Mouse (Mus musculus): ENCODE data around the gene Mcu. TPM values are rescaled to one million over a fixed set of nuclear protein-coding genes. Genes with fewer than 3 reads are reported as not detected.
A peak's percentile ranks its signal among the peaks of the same experiment; 100 is the strongest.

Mcu gene
- polyA plus RNA-seq, 1 experiment = 16.7 TPM

DNA sequence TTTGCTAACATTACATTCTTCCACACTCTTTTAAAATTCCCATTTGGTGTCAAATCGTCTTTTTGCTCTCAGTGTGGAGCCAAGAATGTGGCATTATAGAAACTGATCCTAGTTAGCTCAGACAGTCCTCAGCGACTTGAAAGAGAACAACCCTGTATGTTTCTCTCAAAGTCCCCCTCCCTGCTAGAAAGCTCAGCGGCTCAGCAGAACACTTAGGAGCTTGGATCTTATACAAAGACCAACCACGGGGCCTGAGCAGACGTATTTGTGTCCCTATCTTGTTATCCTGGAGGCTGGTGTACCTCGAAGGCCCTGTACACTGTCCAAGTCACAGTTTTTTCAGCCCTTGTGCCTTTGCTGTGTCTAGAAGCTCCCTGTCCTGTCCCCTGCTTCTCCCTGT, 176.3 kb downstream of the Mcu start:
- Histone ChIP-seq H3K27me3 (ENCODE audit: control insufficient read depth, insufficient read depth, low read length) (no peaks in the 10 kb centered on the region), H3K36me3 (ENCODE audit: control insufficient read depth, insufficient read depth, low read length) (no peaks in the 10 kb centered on the region), H3K4me1 (ENCODE audit: control insufficient read depth, insufficient read depth, low read length) (peaks cover 7% of the 10 kb centered on the region), H3K27ac (ENCODE audit: control insufficient read depth, insufficient read depth, low read depth, low read length) (no peak overlapping the region; the same call in 1 of the 2 replicates), H3K4me3 (ENCODE audit: control insufficient read depth, low read depth, low read length) (no peak overlapping the region)
- TF ChIP-seq CTCF (IDR thresholded peaks at IDR 0.05; ENCODE audit: control insufficient read depth, insufficient read depth, insufficient replicate concordance, low read depth, low read length) = no peak
- TF ChIP-seq POLR2A (IDR thresholded peaks at IDR 0.05; ENCODE audit: control insufficient read depth, low read depth, low read length) = no peak

- Histone ChIP-seq H3K27me3 (ENCODE audit: control insufficient read depth, insufficient read depth, low read length) (no peaks in the 10 kb centered on the region), H3K4me3 (ENCODE audit: control insufficient read depth, low read depth, low read length) (no peak overlapping the region), H3K4me1 (ENCODE audit: control insufficient read depth, insufficient read depth, low read length) (peaks cover 5% of the 10 kb centered on the region), H3K27ac (ENCODE audit: control insufficient read depth, insufficient read depth, low read depth, low read length) (no peak overlapping the region), H3K36me3 (ENCODE audit: control insufficient read depth, insufficient read depth, low read length) (no peaks in the 10 kb centered on the region)
- TF ChIP-seq CTCF (IDR thresholded peaks at IDR 0.05; ENCODE audit: control insufficient read depth, insufficient read depth, insufficient replicate concordance, low read depth, low read length) (no peak), POLR2A (IDR thresholded peaks at IDR 0.05; ENCODE audit: control insufficient read depth, low read depth, low read length) (no peak)
These were observed 177.0 kb downstream of the Mcu start for GRCm38 (mm10) chr10:59439508-59439931.

DNA sequence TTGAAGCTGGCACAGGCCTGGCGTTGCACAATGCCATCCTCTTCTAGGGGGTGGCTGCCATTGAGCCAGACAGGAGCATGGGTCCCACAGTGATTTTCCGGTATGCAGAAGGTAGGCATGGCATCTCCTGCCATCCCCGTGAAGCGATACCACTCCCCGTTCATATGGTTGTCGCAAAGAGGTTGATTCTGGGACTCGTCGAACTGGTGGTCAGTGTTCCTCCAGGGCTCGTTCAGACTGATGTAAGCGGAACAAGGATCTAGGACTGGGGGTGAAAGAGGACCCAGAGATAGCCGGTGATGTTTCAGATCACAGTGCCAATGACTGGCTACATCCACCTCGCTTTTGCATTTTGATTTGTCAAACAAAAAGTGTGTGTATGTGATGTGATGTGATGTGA, 177.8 kb downstream of the Mcu start:
- Histone ChIP-seq H3K4me3 (ENCODE audit: control insufficient read depth, low read depth, low read length) (no peak overlapping the region), H3K27me3 (ENCODE audit: control insufficient read depth, insufficient read depth, low read length) (no peaks in the 10 kb centered on the region), H3K4me1 (ENCODE audit: control insufficient read depth, insufficient read depth, low read length) (peaks cover 5% of the 10 kb centered on the region), H3K27ac (ENCODE audit: control insufficient read depth, insufficient read depth, low read depth, low read length) (no peak overlapping the region), H3K36me3 (ENCODE audit: control insufficient read depth, insufficient read depth, low read length) (no peaks in the 10 kb centered on the region)
- no peak for TF ChIP-seq POLR2A (IDR thresholded peaks at IDR 0.05; ENCODE audit: control insufficient read depth, low read depth, low read length)
- TF ChIP-seq CTCF (IDR thresholded peaks at IDR 0.05; ENCODE audit: control insufficient read depth, insufficient read depth, insufficient replicate concordance, low read depth, low read length) = no peak

- peaks cover 5% of the 10 kb centered on the region for H3K4me1 ChIP-seq (ENCODE audit: control insufficient read depth, insufficient read depth, low read length)
- no peaks in the 10 kb centered on the region for H3K27me3 ChIP-seq (ENCODE audit: control insufficient read depth, insufficient read depth, low read length)
- TF ChIP-seq POLR2A (IDR thresholded peaks at IDR 0.05; ENCODE audit: control insufficient read depth, low read depth, low read length) = no peak
- no peak for TF ChIP-seq CTCF (IDR thresholded peaks at IDR 0.05; ENCODE audit: control insufficient read depth, insufficient read depth, insufficient replicate concordance, low read depth, low read length)
- H3K27ac ChIP-seq (ENCODE audit: control insufficient read depth, insufficient read depth, low read depth, low read length) = no peak overlapping the region
- no peaks in the 10 kb centered on the region for H3K36me3 ChIP-seq (ENCODE audit: control insufficient read depth, insufficient read depth, low read length)
- H3K4me3 ChIP-seq (ENCODE audit: control insufficient read depth, low read depth, low read length) = peak overlapping the region; percentile 24
These were observed 180.7 kb downstream of the Mcu start for GRCm38 (mm10) chr10:59435746-59436145.

GRCm38 (mm10) chr10:59430701-59431218, 185.7 kb downstream of the Mcu start:
- Histone ChIP-seq H3K27ac (ENCODE audit: control insufficient read depth, insufficient read depth, low read depth, low read length) (no peak overlapping the region), H3K4me1 (ENCODE audit: control insufficient read depth, insufficient read depth, low read length) (peaks cover 5% of the 10 kb centered on the region), H3K4me3 (ENCODE audit: control insufficient read depth, low read depth, low read length) (no peak overlapping the region), H3K27me3 (ENCODE audit: control insufficient read depth, insufficient read depth, low read length) (no peaks in the 10 kb centered on the region), H3K36me3 (ENCODE audit: control insufficient read depth, insufficient read depth, low read length) (no peaks in the 10 kb centered on the region)
- TF ChIP-seq CTCF (IDR thresholded peaks at IDR 0.05; ENCODE audit: control insufficient read depth, insufficient read depth, insufficient replicate concordance, low read depth, low read length) (no peak), POLR2A (IDR thresholded peaks at IDR 0.05; ENCODE audit: control insufficient read depth, low read depth, low read length) (no peak)

DNA sequence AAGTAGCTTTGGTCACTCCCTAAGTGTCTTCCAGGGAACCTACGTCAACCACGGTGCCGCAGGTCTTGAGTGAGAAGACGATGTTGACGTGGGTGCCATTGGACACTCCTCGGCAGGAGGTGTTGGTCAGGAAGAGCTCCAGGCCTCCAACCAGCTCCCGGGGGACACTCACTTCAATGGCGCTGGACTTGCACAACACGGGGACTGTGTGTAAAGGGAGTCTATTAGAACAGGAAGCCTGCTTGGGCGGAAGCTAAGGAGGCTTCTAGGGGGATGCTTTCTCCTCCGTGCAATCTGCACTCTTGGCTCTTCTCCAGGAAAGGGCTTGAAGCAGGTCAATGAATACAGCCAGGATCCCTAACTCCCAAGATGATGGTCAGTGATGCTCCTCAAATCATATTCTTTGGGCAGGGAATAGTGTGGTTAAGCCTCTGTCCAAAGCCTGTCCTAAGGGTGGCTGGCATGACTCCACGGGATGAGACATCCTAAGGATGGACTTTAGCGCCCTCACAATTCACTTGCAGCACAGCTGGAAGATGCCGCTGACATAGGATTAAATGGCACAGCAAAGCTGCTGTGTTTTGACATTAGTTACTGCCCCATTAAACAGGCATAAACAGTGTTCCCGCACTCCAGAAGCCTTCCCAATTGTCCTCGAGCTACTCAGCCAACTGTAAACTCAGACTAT, 186.9 kb downstream of the Mcu start:
- Histone ChIP-seq H3K36me3 (ENCODE audit: control insufficient read depth, insufficient read depth, low read length) (no peaks in the 10 kb centered on the region), H3K27ac (ENCODE audit: control insufficient read depth, insufficient read depth, low read depth, low read length) (no peak overlapping the region), H3K4me1 (ENCODE audit: control insufficient read depth, insufficient read depth, low read length) (no peaks in the 10 kb centered on the region), H3K27me3 (ENCODE audit: control insufficient read depth, insufficient read depth, low read length) (no peaks in the 10 kb centered on the region), H3K4me3 (ENCODE audit: control insufficient read depth, low read depth, low read length) (no peak overlapping the region)
- TF ChIP-seq CTCF (IDR thresholded peaks at IDR 0.05; ENCODE audit: control insufficient read depth, insufficient read depth, insufficient replicate concordance, low read depth, low read length) (no peak), POLR2A (IDR thresholded peaks at IDR 0.05; ENCODE audit: control insufficient read depth, low read depth, low read length) (no peak)

GRCm38 (mm10) chr10:59426371-59426770, 190.1 kb downstream of the Mcu start:
- Histone ChIP-seq H3K27me3 (ENCODE audit: control insufficient read depth, insufficient read depth, low read length) (no peaks in the 10 kb centered on the region), H3K27ac (ENCODE audit: control insufficient read depth, insufficient read depth, low read depth, low read length) (no peak overlapping the region), H3K36me3 (ENCODE audit: control insufficient read depth, insufficient read depth, low read length) (no peaks in the 10 kb centered on the region), H3K4me1 (ENCODE audit: control insufficient read depth, insufficient read depth, low read length) (no peaks in the 10 kb centered on the region), H3K4me3 (ENCODE audit: control insufficient read depth, low read depth, low read length) (no peak overlapping the region)
- TF ChIP-seq CTCF (IDR thresholded peaks at IDR 0.05; ENCODE audit: control insufficient read depth, insufficient read depth, insufficient replicate concordance, low read depth, low read length) = no peak
- no peak for TF ChIP-seq POLR2A (IDR thresholded peaks at IDR 0.05; ENCODE audit: control insufficient read depth, low read depth, low read length)

All from testis, adult 2 months (tissue).